Mouse (Mus musculus) cerebellum, adult 2 months (tissue): ENCODE measurements around the gene Dnajc4. TPM values are rescaled to one million over a fixed set of nuclear protein-coding genes. Genes with fewer than 3 reads are reported as not detected.

Experiments used
- DNase-seq, 2 experiments: peaks; one replicate each; pipeline ENCODE4 v3.0.0; 2021
- H3K27ac ChIP-seq: fragments of 200-500 bp; 2 replicates; pipeline ENCODE4 v1.5.1; 2012; ENCODE audit warnings: low read length, control low read depth, inconsistent platforms; ENCODE audit not compliant: insufficient read depth
- H3K27me3 ChIP-seq: fragments of 200-500 bp; 2 replicates; pipeline ENCODE4 v1.6.1; 2012; ENCODE audit warnings: inconsistent platforms, mild to moderate bottlenecking, low read length, moderate library complexity; ENCODE audit not compliant: control insufficient read depth, insufficient read depth
- H3K4me1 ChIP-seq: fragments of 200-500 bp; 2 replicates; pipeline ENCODE4 v1.6.1; 2011; ENCODE audit warnings: low read length; ENCODE audit not compliant: control insufficient read depth, insufficient read depth
- H3K4me3 ChIP-seq: fragments of 200-500 bp; replicated peaks from 2 replicates; pipeline ENCODE3; 2011; ENCODE audit warnings: mild to moderate bottlenecking, low read depth, low read length, control low read depth; ENCODE audit not compliant: insufficient read depth
- CTCF ChIP-seq: fragments of 200-500 bp; IDR thresholded peaks from 2 replicates; pipeline ENCODE4 v1.5.1; 2011; ENCODE audit warnings: low read depth, mild to moderate bottlenecking, control low read depth, low read length, moderate library complexity, borderline replicate concordance; ENCODE audit not compliant: insufficient read depth
- POLR2A ChIP-seq: fragments of 200-500 bp; IDR thresholded peaks from 2 replicates; pipeline ENCODE4 v1.6.1; 2011; ENCODE audit warnings: low read length, control low read depth, borderline replicate concordance; ENCODE audit not compliant: insufficient read depth
- WGBS: fragments of 180-500 bp; shearing (Covaris S2); methylation state at CpG from one replicate; pipeline ENCODE4 v1.1.7; 2018; 5-methylcytosine and 5-hydroxymethylcytosine counted together
- polyA plus RNA-seq: library from polyadenylated mRNA; depleted of rRNA; stranded (reverse); fragments of >200 nt; gene quantifications from 2 replicates; pipeline ENCODE4 v1.2.3, GENCODE M21; 2012

The Dnajc4 gene
- polyA plus RNA-seq, 1 experiment = 66.4 TPM

DNA sequence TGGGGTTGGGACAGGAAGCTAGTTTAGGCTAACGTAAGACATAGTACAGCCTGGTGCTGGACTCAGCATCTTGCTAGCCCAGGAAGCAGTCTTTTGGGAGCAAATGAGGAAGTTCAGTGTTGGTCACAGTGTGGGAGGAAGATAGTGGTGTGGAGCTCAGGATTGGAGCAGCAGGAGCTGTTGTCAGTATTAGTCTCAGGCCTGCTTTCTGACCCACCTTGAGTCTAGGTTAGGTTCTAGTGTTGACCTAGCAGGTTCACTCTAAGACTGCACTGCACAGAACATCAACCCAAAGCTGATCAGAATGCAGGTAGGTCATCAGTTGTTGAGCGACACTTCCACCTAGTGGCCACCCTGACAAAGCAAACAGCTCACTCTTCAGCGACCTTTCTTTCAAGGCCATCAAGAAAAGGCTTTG lies 27.9 kb upstream of the Dnajc4 start:
- peak; percentile 62 to 66 for DNase-seq
- H3K27ac ChIP-seq = no peak overlapping the region
- no peaks in the 10 kb centered on the region for H3K4me1 ChIP-seq
- H3K4me3 ChIP-seq = no peak overlapping the region
- H3K27me3 ChIP-seq = no peaks in the 10 kb centered on the region
- TF ChIP-seq POLR2A = no peak
- TF ChIP-seq CTCF = peak; percentile 90
- WGBS = 39% methylated on average over 3 of the region's 3 CpGs

DNA sequence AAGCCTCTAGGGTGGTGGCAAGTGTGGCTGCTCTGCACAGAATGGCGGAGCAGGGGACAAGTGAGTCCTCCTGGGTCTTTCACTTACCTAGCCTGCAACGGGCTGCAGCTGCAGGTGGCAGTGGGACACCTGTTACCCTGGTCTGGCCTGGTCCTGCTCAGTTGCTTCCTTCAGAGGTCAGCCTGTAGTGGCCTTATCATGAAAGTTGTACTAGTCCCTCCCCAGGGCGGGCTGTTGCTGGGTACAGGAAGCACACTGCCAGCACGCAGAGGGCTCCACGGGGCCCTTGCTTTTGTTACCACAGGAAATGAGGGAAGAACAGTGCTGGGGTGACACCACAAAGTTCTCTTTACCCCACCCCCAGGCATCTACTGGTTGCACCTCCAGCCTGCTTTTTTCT lies 26.8 kb upstream of the Dnajc4 start, which contains the start of gene Fermt3:
TSS of gene Fermt3 (minus strand) at position 279 of the 400 bp plus-strand sequence.
- no peak within 1 kb of the TSS for H3K27ac ChIP-seq
- TF ChIP-seq POLR2A (no peak), CTCF (no peak)
- 86% methylated on average over 5 of the region's 5 CpGs for WGBS

DNA sequence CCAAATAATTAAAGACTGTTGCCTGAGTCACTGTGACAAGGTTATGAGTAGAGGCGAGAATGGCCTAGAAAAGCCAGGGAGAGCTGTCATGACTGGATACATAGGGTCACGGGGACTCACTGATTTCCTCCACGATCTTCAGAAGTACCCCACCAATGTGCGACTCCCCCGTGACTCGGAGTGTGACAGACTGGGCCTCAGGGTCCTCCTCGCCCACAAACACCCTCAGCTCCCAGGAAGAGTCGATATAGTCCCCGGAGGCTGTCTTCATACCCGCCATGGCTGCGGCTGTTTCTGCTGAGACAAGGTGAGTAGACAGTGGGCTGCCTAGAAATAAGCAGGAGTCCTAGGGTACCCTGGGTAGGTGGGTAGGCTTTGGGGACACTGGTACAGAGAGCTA lies 26.2 kb upstream of the Dnajc4 start:
- DNase-seq = no peak
- WGBS = 92% methylated on average over 11 of the region's 11 CpGs
- Histone ChIP-seq H3K4me3 (no peak overlapping the region), H3K27me3 (no peaks in the 10 kb centered on the region), H3K27ac (no peak overlapping the region), H3K4me1 (no peaks in the 10 kb centered on the region)
- TF ChIP-seq POLR2A = no peak

More for the DNA sequence above, 26.8 kb upstream of the Dnajc4 start, which contains the start of gene Fermt3:
- Histone ChIP-seq H3K4me3 (no peak within 1 kb of the TSS), H3K27me3 (no peaks in the 10 kb centered on the region), H3K4me1 (no peaks in the 10 kb centered on the region)
- no peak for DNase-seq

DNA sequence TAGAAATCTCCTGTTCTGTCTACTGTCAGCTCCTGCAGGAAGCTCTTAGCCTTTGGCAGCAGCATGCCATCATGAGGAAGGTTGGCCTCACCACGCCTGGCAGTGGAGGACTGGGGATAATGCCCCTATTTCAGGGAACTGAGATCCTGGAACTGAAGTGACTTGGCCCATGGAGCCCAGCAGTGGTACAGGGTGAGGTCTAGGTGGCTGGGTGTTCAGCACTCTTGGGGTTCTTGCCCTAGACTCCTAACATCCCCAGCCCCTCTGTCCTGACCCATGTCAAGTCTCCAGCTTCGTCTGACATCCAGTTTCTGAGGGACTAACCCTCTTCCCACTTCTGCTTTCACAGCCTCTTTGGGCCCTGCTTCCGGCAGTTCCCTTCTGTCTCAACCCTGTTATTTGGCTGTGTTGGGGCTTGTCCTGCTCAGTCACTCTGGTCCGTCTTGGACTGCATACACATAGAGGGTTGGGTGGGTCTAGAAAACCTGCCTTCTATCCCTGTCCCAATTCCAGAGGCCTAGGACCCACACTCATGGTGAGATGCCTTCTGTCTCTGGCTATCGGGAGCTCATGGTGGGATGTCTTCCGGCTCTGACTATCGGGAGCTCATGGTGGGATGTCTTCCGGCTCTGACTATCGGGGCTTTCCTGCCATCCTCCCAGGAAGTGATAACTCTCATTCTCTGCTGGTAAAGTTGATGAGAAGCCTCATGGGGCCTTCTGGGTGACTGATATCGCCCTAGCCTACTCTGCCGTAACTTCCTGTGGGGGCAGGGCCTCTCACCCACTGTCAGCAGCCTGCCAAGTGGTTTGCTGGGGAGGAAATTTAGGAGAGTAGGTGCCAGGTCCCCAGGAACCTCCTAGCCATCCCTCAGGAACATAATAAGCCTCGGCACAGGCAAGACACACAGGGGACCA lies 25.4 kb upstream of the Dnajc4 start:
- Histone ChIP-seq H3K4me3 (no peak overlapping the region), H3K27ac (no peak overlapping the region), H3K27me3 (no peaks in the 10 kb centered on the region), H3K4me1 (no peaks in the 10 kb centered on the region)
- WGBS = 82% methylated on average over 12 of the region's 12 CpGs
- TF ChIP-seq CTCF (no peak), POLR2A (no peak)
- DNase-seq = no peak

DNA sequence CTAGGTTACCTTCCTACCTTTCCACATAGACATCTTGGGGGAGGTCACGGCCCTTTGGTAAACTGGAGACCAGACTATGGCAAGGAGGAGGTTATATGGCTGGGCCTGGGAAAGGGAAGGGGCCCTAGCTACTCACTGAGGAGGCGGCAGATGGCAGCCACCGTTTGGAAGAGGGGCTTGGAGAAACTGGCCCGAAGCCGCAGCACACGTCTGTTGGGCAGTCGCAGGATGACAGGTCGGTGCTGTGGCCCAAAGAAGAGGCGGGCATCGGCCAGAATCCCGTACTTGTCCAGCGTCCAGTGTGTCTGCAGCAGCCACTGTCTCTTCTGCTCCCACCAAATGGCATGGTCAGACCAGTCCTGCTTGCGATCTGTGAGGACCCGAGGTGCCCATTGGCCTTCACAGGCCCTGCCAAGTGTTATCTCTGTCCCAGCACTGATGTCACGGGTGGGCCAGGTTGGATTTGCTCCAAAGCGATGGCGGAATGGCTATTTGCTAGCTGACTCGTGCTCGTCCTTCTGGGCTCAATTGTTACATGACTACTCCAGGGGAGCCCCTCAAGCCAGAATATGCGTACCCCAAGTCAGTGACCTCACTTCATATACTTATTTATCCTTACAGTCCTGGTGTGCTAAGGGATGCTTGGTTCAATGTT lies 22.2 kb upstream of the Dnajc4 start:
- DNase-seq = no peak
- WGBS = 63% methylated on average over 20 of the region's 20 CpGs
- no peaks in the 10 kb centered on the region for H3K4me1 ChIP-seq

DNA sequence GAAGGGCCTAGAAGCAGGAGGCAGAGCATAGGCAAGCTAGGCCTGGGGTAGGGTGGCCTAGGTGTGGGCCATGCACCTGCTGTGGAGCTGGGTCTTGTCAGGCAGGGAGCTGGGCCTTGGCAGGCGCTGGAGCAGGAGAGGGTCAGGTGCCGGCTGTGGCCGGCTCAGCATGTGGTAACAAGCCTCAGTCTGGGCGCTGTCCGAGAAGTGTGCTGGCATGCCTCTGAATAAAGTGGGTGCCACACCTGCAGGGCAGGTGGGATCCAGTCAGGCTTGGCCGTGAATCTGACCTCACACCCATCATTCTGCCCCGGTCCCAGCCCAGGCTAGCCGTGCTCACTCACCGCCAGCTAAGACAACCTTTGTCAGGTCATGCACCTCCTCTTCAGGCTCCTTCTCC lies 21.6 kb upstream of the Dnajc4 start:
- TF ChIP-seq CTCF (no peak), POLR2A (no peak)
- Histone ChIP-seq H3K4me1 (no peaks in the 10 kb centered on the region), H3K4me3 (no peak overlapping the region), H3K27me3 (no peaks in the 10 kb centered on the region), H3K27ac (no peak overlapping the region)
- no peak for DNase-seq
- 75% methylated on average over 9 of the region's 9 CpGs for WGBS

More for the DNA sequence above, 22.2 kb upstream of the Dnajc4 start:
- Histone ChIP-seq H3K27ac (no peak overlapping the region), H3K27me3 (no peaks in the 10 kb centered on the region), H3K4me3 (no peak overlapping the region)
- no peak for TF ChIP-seq POLR2A
- no peak for TF ChIP-seq CTCF

DNA sequence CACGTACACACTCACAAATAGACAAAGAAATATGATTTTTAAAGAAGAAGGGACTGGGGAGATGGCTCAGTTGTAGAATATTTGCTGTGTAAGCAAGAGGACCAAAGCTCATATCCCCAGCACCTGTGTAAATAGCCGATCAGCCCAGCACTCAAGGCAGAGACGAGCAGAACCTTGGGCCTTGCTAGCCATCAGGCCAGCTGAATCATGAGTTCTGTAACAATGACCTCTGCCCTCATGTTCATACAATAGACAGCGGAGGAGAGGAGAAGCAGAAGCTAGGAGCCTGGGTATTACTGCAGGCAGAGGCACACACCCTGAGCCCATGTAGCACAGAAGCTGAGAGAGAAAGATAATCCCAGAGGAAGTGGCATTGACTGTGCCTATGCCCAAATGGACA lies 20.1 kb upstream of the Dnajc4 start:
- H3K4me1 ChIP-seq = no peaks in the 10 kb centered on the region
- DNase-seq = no peak
- no peak for TF ChIP-seq POLR2A
- TF ChIP-seq CTCF = no peak
- WGBS = 87% methylated on average over 4 of the region's 4 CpGs
- H3K4me3 ChIP-seq = no peak overlapping the region
- H3K27ac ChIP-seq = no peak overlapping the region
- no peaks in the 10 kb centered on the region for H3K27me3 ChIP-seq

DNA sequence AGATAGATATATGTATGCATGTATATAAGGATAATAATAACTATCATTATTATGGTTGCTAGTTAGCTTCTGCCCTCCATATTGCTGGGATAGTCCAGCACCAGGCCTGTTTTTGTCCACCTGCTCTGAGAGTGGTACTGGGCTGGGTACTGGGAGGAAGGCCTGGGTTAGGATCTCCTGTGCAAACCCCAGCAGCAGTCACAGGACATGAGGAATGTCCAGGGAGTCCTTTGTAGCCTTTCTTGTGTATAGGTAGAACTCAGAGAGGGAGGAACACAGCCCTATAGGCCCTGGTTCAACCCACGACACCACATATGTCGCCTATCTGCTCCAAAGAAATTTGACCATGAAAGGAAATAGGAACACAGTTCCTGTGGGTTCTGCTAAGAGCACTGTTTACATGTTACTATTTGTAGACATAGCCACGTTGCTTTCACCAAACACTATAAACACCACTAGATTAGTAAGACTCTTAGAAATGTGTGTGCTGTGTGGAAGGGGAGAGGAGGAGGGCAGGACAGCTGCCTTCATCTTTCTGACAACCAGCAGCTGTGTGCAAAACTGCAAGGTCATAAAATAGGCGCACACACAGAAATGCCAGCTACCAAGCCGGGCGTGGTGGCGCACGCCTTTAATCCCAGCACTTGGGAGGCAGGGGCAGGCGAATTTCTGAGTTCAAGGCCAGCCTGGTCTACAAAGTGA lies 14.7 kb upstream of the Dnajc4 start:
- Histone ChIP-seq H3K27ac (no peak overlapping the region), H3K4me3 (no peak overlapping the region), H3K27me3 (no peaks in the 10 kb centered on the region), H3K4me1 (no peaks in the 10 kb centered on the region)
- no peak for DNase-seq
- TF ChIP-seq POLR2A = no peak
- no peak for TF ChIP-seq CTCF
- 87% methylated on average over 9 of the region's 9 CpGs for WGBS
